Mouse (Mus musculus): ENCODE data around the gene Scrt2. TPM values are rescaled to one million over a fixed set of nuclear protein-coding genes. Genes with fewer than 3 reads are reported as not detected.
A peak's percentile ranks its signal among the peaks of the same experiment; 100 is the strongest.
"Not testable (repeated sequence)": the region's sequence is repeated elsewhere in the genome, so short reads cannot be mapped to it uniquely, and the experiment has no call there.

The Scrt2 gene
- total and polyA plus RNA-seq, 2 experiments from 2014 or later, result 2.2 to 10.8 TPM

DNA sequence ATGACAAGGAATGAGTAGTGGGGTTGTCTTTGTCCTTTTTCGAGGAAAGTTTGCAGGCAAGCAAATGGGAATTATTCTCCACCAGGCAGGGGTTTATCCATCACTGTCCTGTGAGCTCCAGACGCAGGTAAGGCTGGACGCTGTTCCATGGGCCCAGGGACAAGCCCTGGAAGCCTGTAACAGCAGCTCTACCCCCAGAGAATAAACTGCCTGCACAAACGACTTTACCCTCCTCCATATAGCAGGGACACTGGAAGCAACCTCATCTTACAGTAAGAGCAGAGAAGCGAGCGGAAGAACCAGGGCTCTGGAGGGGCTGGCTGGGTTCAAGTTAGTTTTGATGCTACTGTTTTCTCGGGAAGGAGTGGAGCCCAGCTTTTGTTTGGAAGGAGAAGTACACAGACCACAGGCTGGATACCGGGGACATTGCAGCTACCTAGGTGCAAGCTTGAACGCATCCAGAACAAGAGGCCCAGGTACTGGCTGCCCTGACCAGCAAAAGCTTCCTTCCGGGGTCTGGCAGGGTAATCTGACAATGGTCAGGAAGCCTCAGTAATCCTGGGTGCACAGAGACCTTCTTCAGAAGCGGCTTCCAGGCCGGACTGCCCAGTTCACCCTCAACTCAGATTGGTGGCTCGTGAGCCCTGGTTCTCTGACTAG, 31.6 kb upstream of the Scrt2 start:
- no peaks in the 10 kb centered on the region for H3K27me3 ChIP-seq (ENCODE audit: insufficient read depth, low read length)
- WGBS, result 17% methylated on average over 13 of the region's 13 CpGs
- DNase-seq (ENCODE audit: low spot score), result no peak
- no peak for TF ChIP-seq CTCF (IDR thresholded peaks at IDR 0.05)
- H3K4me1 ChIP-seq (ENCODE audit: insufficient read depth, low read length), result peaks cover 9% of the 10 kb centered on the region; the same call in 1 of the 2 replicates
- no peak overlapping the region for H3K27ac ChIP-seq (ENCODE audit: low read depth, low read length)
- no peak overlapping the region for H3K4me3 ChIP-seq (ENCODE audit: low read depth, low read length)
- H3K36me3 ChIP-seq (ENCODE audit: insufficient read depth, low read length), result no peaks in the 10 kb centered on the region
- H3K9me3 ChIP-seq (ENCODE audit: low read length), result no peaks in the 10 kb centered on the region
- ATAC-seq (ENCODE audit: low FRiP score), result no peak
- peak overlapping the region; percentile 98 for H3K4me2 ChIP-seq (ENCODE audit: low read depth, low read length, poor library complexity, severe bottlenecking)
- no peak overlapping the region for H3K9ac ChIP-seq (replicated peaks; ENCODE audit: low read length, poor library complexity, severe bottlenecking)

DNA sequence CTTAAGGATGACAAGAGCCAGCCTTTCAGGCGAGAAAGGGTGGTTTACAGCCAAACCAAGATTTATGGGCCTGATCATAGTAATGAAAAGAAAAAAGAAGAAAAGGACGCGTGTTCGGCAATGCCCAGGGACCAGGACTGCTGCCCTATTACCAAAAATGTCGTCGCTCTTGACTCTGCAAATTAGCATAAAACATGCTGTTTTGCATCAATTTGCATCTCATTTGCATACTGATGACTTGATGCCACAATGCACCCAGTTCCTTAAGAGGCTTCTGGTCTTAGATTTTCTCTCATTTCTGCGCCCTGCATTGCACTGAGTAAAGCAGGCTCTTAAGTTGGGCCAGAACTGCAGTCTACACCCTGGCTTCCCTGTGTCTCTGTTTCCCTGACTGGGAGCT, 31.0 kb upstream of the Scrt2 start:
- no peak overlapping the region for H3K27ac ChIP-seq (ENCODE audit: low read depth, low read length)
- no peak overlapping the region for H3K9ac ChIP-seq (replicated peaks; ENCODE audit: low read length, poor library complexity, severe bottlenecking)
- no peak overlapping the region for H3K4me3 ChIP-seq (ENCODE audit: low read depth, low read length)
- ATAC-seq (ENCODE audit: low FRiP score) (no peak), DNase-seq (ENCODE audit: low spot score) (peak; percentile 64)
- no peak for TF ChIP-seq CTCF (IDR thresholded peaks at IDR 0.05)
- H3K4me2 ChIP-seq (ENCODE audit: low read depth, low read length, poor library complexity, severe bottlenecking), result 0 out of 2 replicates have a peak overlapping the region, but pooled peaks have one; percentile 5
- no peaks in the 10 kb centered on the region for H3K27me3 ChIP-seq (ENCODE audit: insufficient read depth, low read length)
- H3K36me3 ChIP-seq (ENCODE audit: insufficient read depth, low read length), result no peaks in the 10 kb centered on the region
- no peaks in the 10 kb centered on the region for H3K9me3 ChIP-seq (ENCODE audit: low read length)
- 16% methylated on average over 7 of the region's 7 CpGs for WGBS
- peaks cover 9% of the 10 kb centered on the region; the same call in 1 of the 2 replicates for H3K4me1 ChIP-seq (ENCODE audit: insufficient read depth, low read length)

DNA sequence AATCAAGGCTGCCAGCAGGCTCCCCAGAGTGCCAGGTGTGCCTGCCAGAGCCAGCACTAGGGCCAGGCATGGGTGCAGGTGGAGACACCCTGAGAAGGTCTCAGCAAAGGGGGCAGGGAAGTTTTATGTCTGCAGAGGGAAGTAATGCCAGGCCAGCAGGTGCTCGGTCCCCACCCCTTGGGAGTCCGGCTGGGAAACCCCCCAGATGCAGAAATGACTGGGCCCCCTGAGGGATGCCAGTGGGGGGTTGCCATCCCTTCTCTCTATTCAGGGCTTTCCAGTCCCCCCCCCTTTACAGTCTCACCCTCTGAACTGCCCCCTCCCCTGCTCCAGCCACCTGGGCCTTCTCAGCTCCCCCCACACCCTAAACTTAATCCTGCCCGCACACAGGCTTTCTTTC, 29.3 kb upstream of the Scrt2 start:
- no peak for ATAC-seq (ENCODE audit: low FRiP score)
- H3K4me3 ChIP-seq (ENCODE audit: low read depth, low read length), result no peak overlapping the region
- H3K27me3 ChIP-seq (ENCODE audit: insufficient read depth, low read length), result no peaks in the 10 kb centered on the region
- H3K36me3 ChIP-seq (ENCODE audit: insufficient read depth, low read length), result no peaks in the 10 kb centered on the region
- no peak for DNase-seq (ENCODE audit: low spot score)
- no peak overlapping the region for H3K9ac ChIP-seq (replicated peaks; ENCODE audit: low read length, poor library complexity, severe bottlenecking)
- H3K27ac ChIP-seq (ENCODE audit: low read depth, low read length), result no peak overlapping the region
- TF ChIP-seq CTCF (IDR thresholded peaks at IDR 0.05), result no peak
- no peaks in the 10 kb centered on the region for H3K9me3 ChIP-seq (ENCODE audit: low read length)
- no peak overlapping the region for H3K4me2 ChIP-seq (ENCODE audit: low read depth, low read length, poor library complexity, severe bottlenecking)
- H3K4me1 ChIP-seq (ENCODE audit: insufficient read depth, low read length), result peaks cover 9% of the 10 kb centered on the region; the same call in 1 of the 2 replicates
- WGBS, result 59% methylated on average over 3 of the region's 3 CpGs

DNA sequence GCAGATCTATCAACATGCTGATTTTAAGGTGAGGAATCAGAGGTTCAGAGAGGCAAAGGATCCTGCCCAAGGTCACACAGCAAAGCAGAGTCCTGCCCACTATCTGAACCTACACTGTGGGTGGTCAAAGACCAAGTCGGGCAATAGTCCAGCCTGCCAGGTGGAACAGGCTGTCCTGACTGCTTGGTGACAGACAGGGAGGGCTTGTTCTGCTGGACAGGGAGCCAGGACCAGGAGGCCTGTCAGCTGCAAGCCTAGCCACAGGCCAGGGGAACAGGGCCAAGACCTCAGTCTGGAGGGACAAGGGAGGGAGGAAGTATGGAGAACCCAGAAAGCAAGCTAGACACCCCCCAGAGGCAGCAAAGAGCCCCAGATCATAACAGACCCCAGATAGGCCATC, 25.9 kb upstream of the Scrt2 start:
- no peaks in the 10 kb centered on the region for H3K36me3 ChIP-seq (ENCODE audit: insufficient read depth, low read length)
- peak; percentile 35 for DNase-seq (ENCODE audit: low spot score)
- no peak for ATAC-seq (ENCODE audit: low FRiP score)
- H3K9me3 ChIP-seq (ENCODE audit: low read length), result no peaks in the 10 kb centered on the region
- 52% methylated on average over 1 of the region's 1 CpGs for WGBS
- H3K4me2 ChIP-seq (ENCODE audit: low read depth, low read length, poor library complexity, severe bottlenecking), result no peak overlapping the region
- no peak for TF ChIP-seq CTCF (IDR thresholded peaks at IDR 0.05)
- H3K9ac ChIP-seq (replicated peaks; ENCODE audit: low read length, poor library complexity, severe bottlenecking), result no peak overlapping the region
- no peaks in the 10 kb centered on the region for H3K4me1 ChIP-seq (ENCODE audit: insufficient read depth, low read length)
- H3K27me3 ChIP-seq (ENCODE audit: insufficient read depth, low read length), result no peaks in the 10 kb centered on the region
- H3K4me3 ChIP-seq (ENCODE audit: low read depth, low read length), result no peak overlapping the region
- H3K27ac ChIP-seq (ENCODE audit: low read depth, low read length), result no peak overlapping the region

DNA sequence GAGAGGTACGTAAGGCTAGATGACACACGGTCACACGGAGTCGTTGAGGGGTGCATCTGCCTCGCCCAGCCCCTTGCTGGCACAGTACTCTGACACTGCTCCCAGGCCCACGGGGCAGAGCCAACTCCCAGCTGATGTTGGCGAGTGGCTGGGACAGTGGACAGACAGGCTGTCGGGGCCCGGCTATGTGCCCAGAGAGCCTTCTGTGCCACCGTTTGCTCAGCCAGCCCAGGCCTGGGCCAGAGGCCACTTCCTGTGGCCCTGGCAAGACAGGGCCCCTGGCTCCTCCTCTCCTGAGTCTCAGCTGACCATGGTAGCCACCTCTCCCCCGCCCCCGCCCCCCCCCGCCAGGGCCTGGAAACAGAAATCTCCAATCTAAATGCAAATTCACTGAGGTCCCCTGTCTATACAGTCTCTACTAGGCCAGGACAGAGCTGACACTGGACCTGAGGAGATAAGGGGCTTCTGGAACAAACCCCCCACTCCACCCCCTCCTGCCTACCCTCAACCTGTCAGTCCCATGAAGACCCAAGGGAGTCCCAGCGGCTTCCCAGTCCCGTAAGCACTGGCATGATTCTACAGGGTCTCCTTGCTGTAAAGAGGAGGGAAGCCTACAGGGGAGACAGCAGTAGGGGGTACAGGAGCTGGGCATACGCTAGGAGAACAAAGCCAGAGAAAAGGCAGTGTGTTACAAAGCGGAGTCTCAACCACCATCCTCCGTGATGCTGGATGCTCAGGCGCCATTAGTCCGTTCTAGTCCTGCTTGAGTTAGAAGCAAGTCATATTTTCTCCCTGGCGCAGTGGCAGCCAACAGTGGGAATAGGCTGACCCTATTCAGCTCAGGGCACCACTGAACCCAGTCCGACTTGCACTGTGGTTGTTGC, 24.7 kb upstream of the Scrt2 start:
- TF ChIP-seq CTCF (IDR thresholded peaks at IDR 0.05), result no peak
- Histone ChIP-seq H3K27ac (ENCODE audit: low read depth, low read length) (no peak overlapping the region), H3K4me3 (ENCODE audit: low read depth, low read length) (no peak overlapping the region), H3K27me3 (ENCODE audit: insufficient read depth, low read length) (no peaks in the 10 kb centered on the region), H3K9me3 (ENCODE audit: low read length) (no peaks in the 10 kb centered on the region), H3K36me3 (ENCODE audit: insufficient read depth, low read length) (no peaks in the 10 kb centered on the region), H3K4me1 (ENCODE audit: insufficient read depth, low read length) (no peaks in the 10 kb centered on the region), H3K9ac (replicated peaks; ENCODE audit: low read length, poor library complexity, severe bottlenecking) (no peak overlapping the region), H3K4me2 (ENCODE audit: low read depth, low read length, poor library complexity, severe bottlenecking) (no peak overlapping the region)
- peak; percentile 75 for ATAC-seq (ENCODE audit: low FRiP score)
- DNase-seq (ENCODE audit: low spot score), result peak; percentile 75
- 55% methylated on average over 20 of the region's 22 CpGs for WGBS

DNA sequence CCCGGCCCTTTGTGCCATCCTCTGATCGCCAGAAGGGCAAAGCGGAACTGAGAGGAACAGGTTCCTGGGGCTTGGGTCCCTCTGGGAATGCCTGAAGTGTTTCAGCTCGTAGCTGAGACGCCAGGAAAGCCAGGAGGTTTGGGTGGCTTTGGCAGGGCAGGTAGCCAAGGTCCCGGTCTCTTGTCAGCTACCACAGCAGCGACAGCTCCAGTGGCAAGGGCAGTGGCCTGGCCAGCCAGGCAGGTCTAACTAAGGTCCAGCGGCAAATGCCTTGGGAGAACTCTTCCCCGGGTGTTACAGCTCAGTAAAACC, 24.1 kb upstream of the Scrt2 start:
- no peak overlapping the region for H3K4me2 ChIP-seq (ENCODE audit: low read depth, low read length, poor library complexity, severe bottlenecking)
- no peak overlapping the region for H3K4me3 ChIP-seq (ENCODE audit: low read depth, low read length)
- H3K27me3 ChIP-seq (ENCODE audit: insufficient read depth, low read length), result no peaks in the 10 kb centered on the region
- H3K4me1 ChIP-seq (ENCODE audit: insufficient read depth, low read length), result no peaks in the 10 kb centered on the region
- TF ChIP-seq CTCF (IDR thresholded peaks at IDR 0.05), result no peak
- no peak for DNase-seq (ENCODE audit: low spot score)
- no peaks in the 10 kb centered on the region for H3K36me3 ChIP-seq (ENCODE audit: insufficient read depth, low read length)
- H3K9ac ChIP-seq (replicated peaks; ENCODE audit: low read length, poor library complexity, severe bottlenecking), result no peak overlapping the region
- H3K9me3 ChIP-seq (ENCODE audit: low read length), result no peaks in the 10 kb centered on the region
- no peak for ATAC-seq (ENCODE audit: low FRiP score)
- 74% methylated on average over 9 of the region's 9 CpGs for WGBS
- no peak overlapping the region for H3K27ac ChIP-seq (ENCODE audit: low read depth, low read length)

DNA sequence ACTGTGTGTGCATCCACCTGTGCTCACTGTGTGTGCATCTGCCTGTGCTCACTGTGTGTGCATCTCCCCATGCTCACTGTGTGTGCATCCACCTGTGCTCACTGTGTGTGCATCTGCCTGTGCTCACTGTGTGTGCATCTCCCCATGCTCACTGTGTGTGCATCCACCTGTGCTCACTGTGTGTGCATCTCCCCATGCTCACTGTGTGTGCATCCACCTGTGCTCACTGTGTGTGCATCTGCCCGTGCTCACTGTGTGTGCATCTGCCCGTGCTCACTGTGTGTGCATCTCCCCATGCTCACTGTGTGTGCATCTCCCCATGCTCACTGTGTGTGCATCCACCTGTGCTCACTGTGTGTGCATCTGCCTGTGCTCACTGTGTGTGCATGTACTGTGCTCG, 18.5 kb upstream of the Scrt2 start:
- not testable (repeated sequence) for H3K4me1 ChIP-seq (ENCODE audit: insufficient read depth, low read length)
- WGBS, result 89% methylated on average over 3 of the region's 3 CpGs

More for the DNA sequence above, 18.5 kb upstream of the Scrt2 start:
- not testable (repeated sequence) for H3K9ac ChIP-seq (replicated peaks; ENCODE audit: low read length, poor library complexity, severe bottlenecking); H3K9me3 ChIP-seq (ENCODE audit: low read length); H3K36me3 ChIP-seq (ENCODE audit: insufficient read depth, low read length); H3K4me2 ChIP-seq (ENCODE audit: low read depth, low read length, poor library complexity, severe bottlenecking); H3K27ac ChIP-seq (ENCODE audit: low read depth, low read length); DNase-seq (ENCODE audit: low spot score); H3K4me3 ChIP-seq (ENCODE audit: low read depth, low read length); ATAC-seq (ENCODE audit: low FRiP score); H3K27me3 ChIP-seq (ENCODE audit: insufficient read depth, low read length)

Data from midbrain, postnatal 0 days (tissue).